Mouse (Mus musculus) midbrain, embryonic 16.5 days (tissue): ENCODE results near the gene Tmem218. TPM values are rescaled to one million over a fixed set of nuclear protein-coding genes. Genes with fewer than 3 reads are reported as not detected.
A peak's percentile ranks its signal among the peaks of the same experiment; 100 is the strongest.

Source experiments
- ATAC-seq: fragments of 200-750 bp; cut with Nextera tagmentation; 2 replicates; pipeline ENCODE4 v1.8.0; 2017; ENCODE audit warnings: moderate TSS enrichment
- H3K27ac ChIP-seq: fragments of 300-500 bp; sonication (generic); 2 replicates; pipeline ENCODE4 v1.5.1; 2014; ENCODE audit warnings: mild to moderate bottlenecking, low read length, mixed read lengths
- H3K27me3 ChIP-seq: fragments of 300-500 bp; sonication (generic); 2 replicates; pipeline ENCODE4 v1.6.1; 2014; ENCODE audit warnings: low read depth, low read length, mixed read lengths; ENCODE audit not compliant: control insufficient read depth, insufficient read depth
- H3K36me3 ChIP-seq: fragments of 300-500 bp; sonication (generic); 2 replicates; pipeline ENCODE4 v1.6.1; 2014; ENCODE audit warnings: mild to moderate bottlenecking, low read length, moderate library complexity, mixed read lengths; ENCODE audit not compliant: control insufficient read depth, insufficient read depth
- H3K4me1 ChIP-seq: fragments of 300-500 bp; sonication (generic); 2 replicates; pipeline ENCODE4 v1.6.1; 2014; ENCODE audit warnings: mild to moderate bottlenecking, low read length, mixed read lengths; ENCODE audit not compliant: control insufficient read depth, insufficient read depth
- H3K4me2 ChIP-seq: fragments of 300-500 bp; sonication (generic); 2 replicates; pipeline ENCODE4 v1.6.1; 2014; ENCODE audit warnings: mild to moderate bottlenecking, low read length, mixed read lengths
- H3K4me3 ChIP-seq: fragments of 300-500 bp; sonication (generic); 2 replicates; pipeline ENCODE4 v1.5.1; 2014; ENCODE audit warnings: low read depth, mild to moderate bottlenecking, low read length, moderate library complexity, mixed read lengths
- H3K9ac ChIP-seq: fragments of 300-500 bp; sonication (generic); 2 replicates; pipeline ENCODE4 v1.6.1; 2014; ENCODE audit warnings: low read depth, low read length, mixed read lengths
- H3K9me3 ChIP-seq: fragments of 300-500 bp; sonication (generic); replicated peaks from 2 replicates; pipeline ENCODE4 v1.6.1; 2014; ENCODE audit warnings: mild to moderate bottlenecking, low read length, mixed read lengths; ENCODE audit not compliant: control insufficient read depth, poor library complexity, severe bottlenecking
- WGBS: fragments of 180-500 bp; shearing (Covaris S2); extraction: QIAGEN DNeasy Blood & Tissue Kit; methylation state at CpG from one replicate; pipeline ENCODE4 v1.1.7; 2014; 5-methylcytosine and 5-hydroxymethylcytosine counted together
- polyA plus RNA-seq: library from polyadenylated mRNA; unstranded; fragments of >200 nt; fragmentation: Nextera tagmentation; extraction: Ambion mirVana; gene quantifications from 2 replicates; pipeline ENCODE4 v1.2.1, GENCODE M21; 2015

Gene Tmem218
- 9.2 and 10.0 TPM in 2 replicates for polyA plus RNA-seq

DNA sequence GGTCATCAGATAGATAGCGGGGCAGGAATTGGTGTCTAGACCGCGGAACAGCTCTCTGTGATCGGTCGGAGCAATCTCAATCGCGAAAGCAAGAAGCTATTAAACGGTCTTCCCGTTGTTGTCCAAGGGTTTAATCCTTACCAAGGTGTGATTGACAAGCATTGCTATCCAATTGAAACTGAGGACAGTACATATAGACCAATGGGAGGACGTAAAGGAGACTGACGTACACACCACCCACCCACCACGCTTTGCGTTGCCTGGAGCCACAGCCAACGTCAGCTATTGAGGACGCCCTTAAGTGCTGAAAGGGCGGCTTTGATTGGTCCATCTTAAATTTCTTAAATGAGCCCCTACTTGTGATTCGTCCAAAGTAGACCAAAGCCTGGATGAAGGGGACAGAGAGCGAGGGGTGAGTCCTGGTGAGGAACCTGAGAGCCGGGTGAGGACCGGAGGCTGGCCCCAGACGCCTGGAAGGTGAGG lies at the start of gene Tmem218:
Tmem218 (plus strand) TSS at position 295 of the 483 bp plus-strand sequence.
- peak within 1 kb of the TSS; percentile 72 for H3K9ac ChIP-seq
- no peaks in the 10 kb centered on the region for H3K9me3 ChIP-seq
- H3K4me3 ChIP-seq, result peak within 1 kb of the TSS; percentile 60
- H3K4me1 ChIP-seq, result peaks cover 5% of the 10 kb centered on the region
- no peaks in the 10 kb centered on the region for H3K36me3 ChIP-seq
- H3K4me2 ChIP-seq, result peak within 1 kb of the TSS; percentile 70
- H3K27me3 ChIP-seq, result no peaks in the 10 kb centered on the region
- 0% methylated on average over 21 of the region's 21 CpGs for WGBS
- H3K27ac ChIP-seq, result peak within 1 kb of the TSS; percentile 94
- peak; percentile 100 for ATAC-seq

GRCm38 (mm10) chr9:37160686-37161085 lies 47.3 kb upstream of the Tmem218 start:
- no peak for ATAC-seq
- no peak overlapping the region for H3K4me2 ChIP-seq
- 76% methylated on average over 2 of the region's 2 CpGs for WGBS

GRCm38 (mm10) chr9:37166899-37167298 lies 41.1 kb upstream of the Tmem218 start:
- ATAC-seq, result no peak
- WGBS, result 69% methylated on average over 2 of the region's 2 CpGs
- no peak overlapping the region for H3K4me3 ChIP-seq
- H3K36me3 ChIP-seq, result no peaks in the 10 kb centered on the region
- H3K27me3 ChIP-seq, result no peaks in the 10 kb centered on the region
- H3K9ac ChIP-seq, result no peak overlapping the region
- no peaks in the 10 kb centered on the region for H3K9me3 ChIP-seq
- H3K4me1 ChIP-seq, result no peaks in the 10 kb centered on the region
- H3K27ac ChIP-seq, result no peak overlapping the region
- no peak overlapping the region for H3K4me2 ChIP-seq

More at GRCm38 (mm10) chr9:37160686-37161085, 47.3 kb upstream of the Tmem218 start:
- Histone ChIP-seq H3K4me3 (no peak overlapping the region), H3K36me3 (no peaks in the 10 kb centered on the region), H3K9me3 (no peaks in the 10 kb centered on the region), H3K4me1 (no peaks in the 10 kb centered on the region), H3K9ac (no peak overlapping the region), H3K27ac (no peak overlapping the region), H3K27me3 (0 out of 2 replicates have a peak, but pooled peaks cover under 1% of the 10 kb centered on the region)

- no peak overlapping the region for H3K4me3 ChIP-seq
- H3K4me2 ChIP-seq, result no peak overlapping the region
- H3K4me1 ChIP-seq, result peaks cover 9% of the 10 kb centered on the region
- H3K27me3 ChIP-seq, result no peaks in the 10 kb centered on the region
- H3K9ac ChIP-seq, result no peak overlapping the region
- no peaks in the 10 kb centered on the region for H3K36me3 ChIP-seq
- ATAC-seq, result no peak
- 69% methylated on average over 5 of the region's 5 CpGs for WGBS
- H3K9me3 ChIP-seq, result no peaks in the 10 kb centered on the region
- no peak overlapping the region for H3K27ac ChIP-seq
These were observed 34.6 kb upstream of the Tmem218 start for GRCm38 (mm10) chr9:37173376-37173775.

GRCm38 (mm10) chr9:37176002-37176401 lies 32.0 kb upstream of the Tmem218 start:
- WGBS, result 51% methylated on average over 3 of the region's 3 CpGs
- Histone ChIP-seq H3K4me2 (no peak overlapping the region), H3K9me3 (no peaks in the 10 kb centered on the region), H3K36me3 (no peaks in the 10 kb centered on the region), H3K4me3 (no peak overlapping the region), H3K9ac (no peak overlapping the region), H3K4me1 (peaks cover 23% of the 10 kb centered on the region), H3K27ac (no peak overlapping the region), H3K27me3 (no peaks in the 10 kb centered on the region)
- ATAC-seq, result no peak

GRCm38 (mm10) chr9:37177107-37177506 lies 30.9 kb upstream of the Tmem218 start:
- Histone ChIP-seq H3K27ac (no peak overlapping the region), H3K4me3 (no peak overlapping the region), H3K36me3 (no peaks in the 10 kb centered on the region), H3K4me1 (peaks cover 23% of the 10 kb centered on the region), H3K9ac (no peak overlapping the region), H3K9me3 (no peaks in the 10 kb centered on the region), H3K27me3 (no peaks in the 10 kb centered on the region), H3K4me2 (0 out of 2 replicates have a peak overlapping the region, but pooled peaks have one; percentile 7)
- WGBS, result under 1% methylated on average over 5 of the region's 5 CpGs
- peak; percentile 52 for ATAC-seq

DNA sequence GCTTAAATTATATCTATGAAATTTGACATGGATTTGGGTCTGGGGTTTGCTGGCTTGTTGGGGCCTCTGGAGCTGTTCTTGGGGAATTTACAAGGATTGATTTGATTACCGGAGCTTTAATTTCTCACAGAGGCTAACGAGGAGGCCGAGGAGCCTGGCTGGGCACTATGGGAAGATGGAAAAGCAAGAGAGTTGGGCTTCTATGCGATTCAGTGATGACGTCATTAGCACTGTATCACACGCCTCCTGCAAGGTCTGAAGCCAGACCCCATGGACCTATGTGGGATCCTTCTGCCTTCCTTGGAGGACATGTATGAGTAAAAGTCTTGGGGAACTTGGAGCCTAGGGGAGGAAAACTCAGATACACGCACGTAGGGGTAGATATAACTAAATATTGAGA lies 30.5 kb upstream of the Tmem218 start:
- Histone ChIP-seq H3K27me3 (no peaks in the 10 kb centered on the region), H3K9ac (no peak overlapping the region), H3K9me3 (no peaks in the 10 kb centered on the region), H3K4me3 (no peak overlapping the region), H3K4me2 (peak overlapping the region; percentile 7; the same call in 1 of the 2 replicates), H3K36me3 (no peaks in the 10 kb centered on the region), H3K27ac (0 out of 2 replicates have a peak overlapping the region, but pooled peaks have one; percentile 17), H3K4me1 (peaks cover 23% of the 10 kb centered on the region)
- peak; percentile 27; the same call in 1 of the 2 replicates for ATAC-seq
- WGBS, result 33% methylated on average over 8 of the region's 8 CpGs

GRCm38 (mm10) chr9:37178911-37179310 lies 29.1 kb upstream of the Tmem218 start:
- peaks cover 23% of the 10 kb centered on the region for H3K4me1 ChIP-seq
- no peak overlapping the region for H3K4me3 ChIP-seq
- 5% methylated on average over 4 of the region's 4 CpGs for WGBS
- peak; percentile 77 for ATAC-seq
- no peak overlapping the region for H3K9ac ChIP-seq
- no peak overlapping the region for H3K4me2 ChIP-seq
- H3K27me3 ChIP-seq, result no peaks in the 10 kb centered on the region
- H3K36me3 ChIP-seq, result no peaks in the 10 kb centered on the region
- H3K9me3 ChIP-seq, result no peaks in the 10 kb centered on the region
- H3K27ac ChIP-seq, result peak overlapping the region; percentile 48

GRCm38 (mm10) chr9:37179596-37179995 lies 28.4 kb upstream of the Tmem218 start:
- Histone ChIP-seq H3K27me3 (no peaks in the 10 kb centered on the region), H3K4me1 (peaks cover 23% of the 10 kb centered on the region), H3K9me3 (no peaks in the 10 kb centered on the region), H3K27ac (no peak overlapping the region), H3K4me3 (no peak overlapping the region), H3K9ac (no peak overlapping the region), H3K4me2 (no peak overlapping the region), H3K36me3 (no peaks in the 10 kb centered on the region)
- no peak for ATAC-seq
- WGBS, result 86% methylated on average over 4 of the region's 4 CpGs
